Mouse (Mus musculus) lung, postnatal 25 days (tissue): ENCODE measurements around the gene Med6.

Experiments used
- DNase-seq: peaks from one replicate; pipeline ENCODE4 v3.0.0; 2022; ENCODE audit warnings: low spot score

Med6 gene

GRCm38 (mm10) chr12:81594902-81595671 is at the start of gene Med6:
Gene Med6 (minus strand): TSS chr12:81595008.
- peak; percentile 96 for DNase-seq

- DNase-seq, result no peak
Observed at GRCm38 (mm10) chr12:81642361-81643082, 47.7 kb upstream of the Med6 start.

- DNase-seq, result no peak
Observed at GRCm38 (mm10) chr12:81640656-81641055, 45.8 kb upstream of the Med6 start.

- no peak for DNase-seq
Observed at GRCm38 (mm10) chr12:81633246-81633645, 38.4 kb upstream of the Med6 start.

GRCm38 (mm10) chr12:81631661-81632401 is 37.0 kb upstream of the Med6 start:
- peak; percentile 11 for DNase-seq

- DNase-seq, result peak; percentile 20
Observed at GRCm38 (mm10) chr12:81630915-81631660, 36.3 kb upstream of the Med6 start, which contains the start of gene Ttc9. Gene Ttc9 (plus strand): TSS chr12:81631249.

- peak; percentile 44 for DNase-seq
Observed at GRCm38 (mm10) chr12:81630520-81630914, 35.7 kb upstream of the Med6 start.

- no peak for DNase-seq
Observed at GRCm38 (mm10) chr12:81628091-81628490, 33.3 kb upstream of the Med6 start.

DNA sequence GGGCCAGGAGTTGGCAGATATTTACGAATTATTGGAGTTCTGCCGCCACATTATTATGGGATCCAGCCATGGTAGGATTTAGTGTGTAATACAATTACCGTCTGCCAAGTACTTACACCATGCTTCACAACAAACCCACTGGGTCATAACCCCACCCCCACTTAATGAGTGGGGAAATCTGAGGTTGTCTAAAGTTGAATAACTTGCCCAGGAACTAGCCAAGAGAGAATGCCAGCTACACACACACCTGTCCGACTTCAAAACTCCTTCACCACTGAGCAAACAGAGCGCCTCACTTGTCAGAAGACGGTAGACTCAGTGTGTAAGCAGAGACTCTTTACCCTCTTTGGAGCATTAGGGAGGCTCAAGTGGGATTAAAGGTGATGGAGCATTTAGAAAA is 32.6 kb upstream of the Med6 start:
- peak; percentile 14 for DNase-seq

- no peak for DNase-seq
Observed at GRCm38 (mm10) chr12:81626226-81626861, 31.5 kb upstream of the Med6 start.

GRCm38 (mm10) chr12:81623377-81623776 is 28.6 kb upstream of the Med6 start:
- no peak for DNase-seq

DNA sequence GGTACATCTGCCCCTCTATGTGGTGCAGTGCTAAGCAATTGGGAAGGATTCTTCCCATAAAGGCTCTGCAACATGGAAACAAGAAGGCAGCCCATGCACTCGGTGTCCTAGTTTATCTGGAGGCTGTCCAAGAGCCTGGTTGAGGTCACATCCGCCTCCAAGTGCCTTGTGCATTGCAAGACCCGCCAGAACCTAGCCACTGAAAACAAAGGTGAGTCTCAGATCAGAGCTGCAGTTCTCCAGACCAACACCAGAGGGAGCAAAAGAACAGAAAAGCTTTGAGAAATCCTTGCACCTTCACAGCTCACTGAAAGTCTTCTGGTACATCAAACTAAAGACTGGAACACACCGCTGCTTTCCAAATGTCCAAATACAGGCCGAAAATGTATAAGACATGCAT is 24.5 kb upstream of the Med6 start:
- DNase-seq, result peak; percentile 78

DNA sequence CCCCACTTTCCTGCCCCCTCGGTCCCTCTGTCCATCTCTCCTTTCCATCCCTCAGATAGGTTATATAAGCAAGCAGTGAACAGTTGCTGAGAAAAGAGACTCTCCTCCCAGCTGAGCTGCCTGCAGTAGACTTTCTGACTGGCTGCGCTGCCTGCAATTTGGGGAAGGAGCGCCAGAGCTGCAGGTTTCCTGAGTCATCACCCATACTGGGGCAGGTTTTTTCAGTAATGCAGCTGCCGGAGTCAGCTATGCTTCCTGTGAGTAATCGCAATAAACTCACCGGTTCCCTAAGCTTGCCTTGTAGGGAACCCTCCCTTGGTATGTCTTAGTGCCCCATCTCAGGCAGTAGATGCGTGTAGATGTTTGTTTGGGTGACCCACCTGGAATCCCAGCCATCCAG is 22.2 kb upstream of the Med6 start:
- no peak for DNase-seq

- no peak for DNase-seq
Observed at GRCm38 (mm10) chr12:81615807-81616206, 21.0 kb upstream of the Med6 start.

- no peak for DNase-seq
Observed at GRCm38 (mm10) chr12:81609445-81609844, 14.6 kb upstream of the Med6 start.

DNA sequence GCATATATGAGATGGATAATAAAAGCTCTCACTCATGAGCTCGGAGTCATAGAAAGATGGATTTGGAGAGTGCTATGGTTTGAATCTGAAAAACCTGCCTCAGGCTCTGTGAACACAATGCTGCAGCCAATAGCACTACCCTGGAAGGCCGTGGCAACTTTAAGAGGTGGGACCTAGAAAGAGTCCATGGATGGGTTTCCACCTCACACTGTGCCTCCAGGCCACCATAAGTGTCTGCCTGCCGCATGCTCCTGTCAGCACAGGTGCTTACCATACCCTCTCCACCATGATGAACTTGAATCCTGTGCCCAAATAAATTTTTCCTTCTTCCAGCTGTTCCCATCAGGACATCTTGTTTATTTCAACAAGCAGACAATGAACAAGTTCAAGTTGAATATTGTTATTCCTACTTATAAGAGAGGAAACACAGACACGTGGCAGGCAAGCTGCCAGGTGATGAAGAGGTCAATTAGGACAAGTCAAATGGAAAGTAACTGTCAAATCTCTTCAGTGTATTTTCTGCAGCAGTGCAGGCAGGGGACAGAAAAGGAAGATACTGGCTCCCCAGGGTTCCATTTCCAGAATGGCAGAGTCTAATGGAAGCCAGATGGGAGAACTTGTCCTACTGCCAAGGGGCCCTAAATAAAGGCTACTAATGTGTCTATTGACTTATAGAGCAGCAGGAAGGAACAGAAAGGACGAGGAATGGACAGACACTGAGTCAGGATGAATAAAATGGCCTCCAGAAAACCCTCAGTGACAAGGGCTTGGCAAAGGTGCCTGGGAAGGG is 10.4 kb upstream of the Med6 start:
- DNase-seq, result no peak

DNA sequence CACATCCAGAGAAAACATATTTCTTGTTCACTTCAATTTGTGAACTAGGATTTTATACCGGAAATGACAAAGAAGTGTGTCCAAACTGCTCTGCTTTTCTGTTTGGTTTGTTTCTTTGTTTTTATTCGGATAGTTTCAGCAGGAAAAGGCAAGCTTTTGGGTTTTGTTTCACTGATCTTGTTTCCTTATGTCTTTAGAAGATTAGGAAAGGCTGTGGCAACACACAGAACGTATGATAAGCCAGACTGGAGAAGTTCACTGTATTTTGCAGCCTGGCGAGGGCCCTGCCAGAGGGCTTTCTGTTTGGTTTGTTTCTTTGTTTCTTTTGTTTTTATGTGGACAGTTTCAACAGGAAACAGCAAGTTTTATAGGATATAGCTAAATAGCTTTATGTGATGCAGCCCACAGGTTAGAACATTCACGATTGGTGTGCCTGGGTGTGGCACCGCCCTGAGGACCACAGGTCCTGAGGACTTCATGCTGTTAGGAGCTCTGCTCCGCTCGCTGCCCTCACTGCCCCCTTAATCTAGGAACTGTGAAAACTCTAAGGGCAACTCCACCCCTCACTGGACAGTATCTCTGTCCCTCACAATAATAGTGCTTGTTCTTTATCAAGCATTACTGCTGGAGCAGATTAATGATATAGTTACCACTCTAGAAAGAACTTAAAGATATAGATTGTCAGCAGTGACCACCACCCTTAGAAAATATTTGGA is 1.9 kb upstream of the Med6 start:
- DNase-seq, result no peak

GRCm38 (mm10) chr12:81568374-81568773 is 26.4 kb downstream of the Med6 start, which contains the start of gene Adam21:
Gene Adam21 (minus strand): TSS chr12:81568474.
- DNase-seq, result no peak

DNA sequence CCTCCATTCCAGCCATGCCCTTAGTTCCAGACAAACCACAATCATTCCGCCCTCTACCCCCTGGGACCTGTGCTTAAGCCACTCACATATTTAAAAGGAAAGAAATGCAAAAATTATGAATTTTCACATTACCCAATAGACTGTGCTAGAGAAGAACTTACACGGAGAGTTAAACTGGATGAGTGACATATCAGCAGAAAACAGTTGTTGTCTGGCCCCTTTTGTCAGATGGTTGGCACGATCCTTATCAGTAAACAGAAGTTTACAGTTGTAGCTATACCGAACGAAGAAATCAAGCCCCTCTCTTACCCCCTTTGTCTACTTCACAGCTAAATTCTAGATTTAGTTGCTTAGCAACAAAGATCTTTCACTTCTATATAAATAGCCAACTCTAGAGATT is 26.9 kb downstream of the Med6 start:
- no peak for DNase-seq

DNA sequence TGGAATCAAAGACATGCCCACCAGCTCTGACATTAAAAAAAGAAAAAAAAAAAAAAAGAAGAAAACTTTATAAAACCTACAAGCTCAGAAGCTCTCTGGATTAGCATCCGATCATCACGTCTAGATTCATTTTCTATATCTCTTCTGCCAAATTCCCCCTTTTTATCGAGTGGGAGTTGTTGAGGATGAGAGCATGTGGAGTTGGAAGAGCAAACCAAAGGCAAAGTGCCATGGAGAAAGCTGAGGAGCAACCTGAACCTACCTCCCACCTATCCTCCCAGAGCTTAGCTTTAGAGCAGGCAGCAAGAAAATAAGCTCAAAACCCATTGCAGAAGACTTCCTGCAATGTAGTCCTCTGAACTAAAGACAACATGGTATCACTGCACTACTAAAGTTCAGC is 30.6 kb downstream of the Med6 start:
- no peak for DNase-seq
